Mouse (Mus musculus) CD4-positive helper T cell, adult 2 months (primary cell): ENCODE data around the gene Megf11.

Source experiments
- DNase-seq: peaks from one replicate; pipeline ENCODE4 v3.0.0-alpha.2; 2012; ENCODE audit warnings: low read depth, missing footprints, low spot score

The Megf11 gene

GRCm38 (mm10) chr9:64747735-64748134 lies 362.3 kb downstream of the Megf11 start:
- DNase-seq: no peak

- DNase-seq: no peak
Measured at GRCm38 (mm10) chr9:64749314-64749713, 363.9 kb downstream of the Megf11 start.

- DNase-seq: no peak
Measured at GRCm38 (mm10) chr9:64752575-64752974, 367.1 kb downstream of the Megf11 start.

GRCm38 (mm10) chr9:64758052-64758451 lies 372.6 kb downstream of the Megf11 start:
- DNase-seq: no peak
